Mouse (Mus musculus) ES-E14 (cell line): Measurements from ENCODE around the gene Elmo1.

ENCODE experiments used
- CHD2 ChIP-seq: IDR thresholded peaks from 2 replicates; pipeline ENCODE4 v1.6.1; 2014; ENCODE audit warnings: mild to moderate bottlenecking, low read depth, low read length, inconsistent platforms
- HCFC1 ChIP-seq: IDR thresholded peaks from 2 replicates; pipeline ENCODE4 v1.6.1; 2012; ENCODE audit warnings: low read length, inconsistent platforms, borderline replicate concordance; ENCODE audit not compliant: insufficient read depth
- MAFK ChIP-seq: IDR thresholded peaks from 2 replicates; pipeline ENCODE4 v1.6.1; 2014; ENCODE audit warnings: mild to moderate bottlenecking, low read depth, low read length, inconsistent platforms; ENCODE audit not compliant: insufficient read depth
- ZC3H11A ChIP-seq: IDR thresholded peaks from 2 replicates; pipeline ENCODE4 v1.6.1; 2012; ENCODE audit warnings: low read depth, mild to moderate bottlenecking, inconsistent platforms, low read length, borderline replicate concordance
- ZNF384 ChIP-seq: IDR thresholded peaks from 2 replicates; pipeline ENCODE4 v1.6.1; 2012; ENCODE audit warnings: low read depth, low read length, inconsistent platforms

- TF ChIP-seq CHD2: no peak
- TF ChIP-seq HCFC1: no peak
- no peak for TF ChIP-seq MAFK
- no peak for TF ChIP-seq ZNF384
- TF ChIP-seq ZC3H11A: no peak
These were observed 511.0 kb downstream of the Elmo1 start for GRCm38 (mm10) chr13:20601421-20601820.
